Mouse (Mus musculus) neural tube, embryonic 10.5 days (tissue): ENCODE measurements around the gene Tmem184b.

Experiments
- DNase-seq: peaks from one replicate; pipeline ENCODE4 v3.0.0-alpha.2; 2017; ENCODE audit warnings: low spot score; ENCODE audit errors: extremely low spot score

Gene Tmem184b

GRCm38 (mm10) chr15:79430461-79431000 lies 27.2 kb upstream of the Tmem184b start:
- no peak for DNase-seq

DNA sequence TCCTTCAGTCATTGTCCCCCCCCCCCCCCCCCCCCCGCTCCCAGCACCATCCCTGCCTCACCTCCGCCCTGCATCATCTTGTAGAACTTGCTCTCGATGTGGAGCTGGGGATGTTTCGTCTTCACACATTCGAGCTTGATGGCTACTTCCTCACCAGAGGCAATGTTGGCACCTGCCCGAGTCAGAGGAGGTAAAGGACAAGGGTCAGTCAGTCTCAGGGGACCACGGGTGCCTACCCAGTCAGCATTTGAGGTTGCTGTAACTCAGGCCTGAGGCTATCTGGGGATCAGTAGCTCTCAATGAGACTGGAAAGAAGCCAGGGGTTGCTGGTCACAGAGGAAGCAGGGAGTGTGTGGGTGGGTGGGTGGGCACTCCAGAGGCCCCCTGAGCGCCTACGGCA lies 26.6 kb upstream of the Tmem184b start:
- DNase-seq: no peak

DNA sequence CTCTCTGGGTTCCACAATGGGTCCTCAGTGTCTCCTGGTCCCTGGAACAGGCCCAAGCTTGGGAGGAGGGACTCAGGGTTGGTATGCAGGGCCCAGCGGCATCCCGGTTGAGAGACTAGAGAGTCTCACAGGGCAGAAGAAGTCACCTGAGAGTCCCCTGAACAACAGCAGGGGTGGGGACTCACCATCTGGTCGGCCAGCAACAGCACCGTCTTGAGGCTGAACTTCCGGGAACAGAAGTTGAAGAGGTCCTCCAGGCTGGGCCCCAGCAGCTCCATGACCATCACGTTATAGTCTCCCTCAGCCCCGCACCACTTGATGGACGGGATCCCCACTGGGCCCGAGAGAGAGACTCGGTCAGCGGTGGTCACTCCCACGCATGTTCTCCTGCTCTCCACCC lies 26.2 kb upstream of the Tmem184b start:
- DNase-seq: no peak

- DNase-seq: no peak
Measured at GRCm38 (mm10) chr15:79428616-79429015, 25.2 kb upstream of the Tmem184b start.

DNA sequence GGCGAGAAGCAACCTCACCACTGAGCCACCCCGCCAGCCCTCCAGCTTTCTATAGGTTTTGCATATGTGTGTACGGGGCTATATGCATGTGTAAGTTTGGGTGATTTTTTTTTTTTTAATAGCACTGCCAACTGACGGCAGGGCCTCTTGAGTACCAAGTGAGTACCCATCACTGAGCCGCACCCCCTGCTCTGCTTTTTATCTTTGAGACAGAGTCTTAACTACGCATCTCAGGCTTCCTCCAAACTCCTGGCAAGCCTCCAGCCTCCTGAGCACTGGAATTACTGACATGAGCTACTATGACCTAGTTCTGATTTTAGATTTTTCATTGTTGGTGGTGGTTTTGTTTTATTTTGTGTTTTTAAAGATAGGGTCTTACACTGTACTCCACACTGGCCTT lies 24.1 kb upstream of the Tmem184b start:
- DNase-seq: no peak

DNA sequence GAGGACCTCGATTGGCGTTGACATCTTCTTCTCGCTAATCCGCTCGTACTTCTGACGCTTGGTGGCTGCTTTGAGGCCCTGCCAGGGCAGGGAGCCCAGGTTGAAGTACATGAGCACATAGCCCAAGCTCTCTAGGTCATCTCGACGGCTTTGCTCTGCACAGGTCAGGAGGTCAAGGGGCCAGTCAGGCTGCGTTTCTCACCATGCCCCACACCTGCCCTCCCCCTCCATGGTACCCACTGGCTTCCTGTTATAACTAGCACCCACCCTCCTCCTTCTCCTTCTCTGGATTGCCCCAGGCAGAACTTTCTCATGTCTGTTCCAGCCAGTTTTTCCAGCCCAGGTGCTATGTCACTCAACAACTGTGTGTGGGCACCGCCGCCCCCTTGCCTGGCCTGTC lies 22.1 kb upstream of the Tmem184b start:
- DNase-seq: no peak

DNA sequence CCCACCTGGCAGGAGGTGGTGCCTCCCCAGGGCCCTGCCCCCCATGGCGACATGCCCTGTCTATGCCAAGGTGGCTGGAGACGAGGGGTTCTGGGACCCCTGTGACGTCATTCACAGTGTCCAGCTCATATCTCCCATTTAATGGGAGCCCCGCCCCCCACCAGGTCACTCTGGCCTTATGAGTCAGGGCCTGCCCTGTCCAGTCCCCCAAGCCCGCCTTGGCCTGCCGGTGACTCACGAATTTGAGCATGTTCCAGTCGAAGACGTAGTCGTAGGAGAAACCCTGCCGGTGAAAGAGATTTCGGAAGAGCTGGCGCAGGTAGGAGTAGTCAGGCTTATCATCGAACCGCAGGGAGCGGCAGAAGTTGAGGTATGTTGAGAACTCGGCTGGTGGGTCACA lies 21.2 kb upstream of the Tmem184b start:
- DNase-seq: no peak

DNA sequence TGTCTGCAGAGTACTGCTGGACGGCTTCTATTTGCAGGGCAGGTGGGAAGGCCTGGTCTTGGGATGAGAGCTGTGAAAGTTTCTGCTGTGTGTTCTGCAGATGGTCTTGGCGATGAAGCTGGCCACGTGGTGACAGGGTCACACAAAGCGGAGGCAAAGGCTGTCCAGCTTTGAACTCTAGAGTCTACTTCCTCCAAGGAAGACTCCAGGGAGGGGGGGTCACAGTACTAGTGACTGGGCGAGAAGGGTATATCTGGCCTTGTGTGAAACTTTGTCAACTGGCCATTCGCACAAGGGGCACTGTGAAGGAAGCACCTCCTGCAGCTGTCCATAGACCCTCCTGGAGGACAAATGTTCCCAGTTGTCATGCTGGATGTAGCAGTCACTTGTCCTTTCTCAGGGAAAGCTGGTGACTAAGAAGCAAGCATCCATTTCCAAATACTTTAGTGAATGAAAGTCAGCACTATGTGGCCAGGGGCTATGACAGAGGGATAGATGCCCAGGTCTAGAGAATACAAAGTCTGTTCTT lies 19.4 kb upstream of the Tmem184b start:
- DNase-seq: no peak

DNA sequence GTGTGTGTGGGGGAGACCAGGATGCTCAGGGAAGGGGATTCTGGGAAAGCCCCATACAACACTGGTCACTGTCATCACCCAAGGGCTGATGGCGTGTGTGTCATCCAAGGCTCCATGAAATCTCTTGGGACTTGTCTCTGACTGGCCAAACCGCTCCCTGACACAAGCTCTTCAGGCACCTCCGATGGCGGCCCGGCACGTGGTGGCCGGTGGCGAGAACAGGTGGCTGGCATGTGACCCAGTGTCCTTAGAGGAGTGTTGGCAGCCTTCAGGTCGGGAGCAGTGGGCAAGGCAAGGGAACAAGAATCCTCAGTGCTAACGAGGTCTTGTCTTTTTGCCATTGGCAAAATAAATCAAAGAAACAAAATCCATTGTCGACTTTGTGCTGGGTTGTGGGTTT lies 15.3 kb upstream of the Tmem184b start:
- no peak for DNase-seq

- no peak for DNase-seq
Measured at GRCm38 (mm10) chr15:79418265-79418664, 14.9 kb upstream of the Tmem184b start.

DNA sequence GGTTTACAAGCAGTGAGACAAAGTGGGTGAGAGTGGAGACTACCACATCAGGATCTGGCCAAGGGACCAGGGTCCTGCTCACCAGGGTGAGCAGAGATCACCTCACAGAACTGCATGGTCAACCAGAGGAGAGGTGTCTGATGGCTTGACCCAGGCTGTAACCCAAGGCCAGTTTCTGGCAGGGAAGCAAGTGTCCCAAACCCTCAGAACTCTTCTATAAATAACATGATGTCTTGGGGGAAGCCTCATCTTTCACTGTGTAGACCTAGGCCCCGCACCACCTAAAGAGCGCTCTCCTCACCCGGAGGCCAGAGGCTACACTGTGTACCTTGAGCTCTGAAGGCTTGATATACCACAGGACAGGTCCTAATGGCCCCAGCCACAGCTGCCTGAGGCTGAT lies 14.0 kb upstream of the Tmem184b start:
- DNase-seq: no peak

DNA sequence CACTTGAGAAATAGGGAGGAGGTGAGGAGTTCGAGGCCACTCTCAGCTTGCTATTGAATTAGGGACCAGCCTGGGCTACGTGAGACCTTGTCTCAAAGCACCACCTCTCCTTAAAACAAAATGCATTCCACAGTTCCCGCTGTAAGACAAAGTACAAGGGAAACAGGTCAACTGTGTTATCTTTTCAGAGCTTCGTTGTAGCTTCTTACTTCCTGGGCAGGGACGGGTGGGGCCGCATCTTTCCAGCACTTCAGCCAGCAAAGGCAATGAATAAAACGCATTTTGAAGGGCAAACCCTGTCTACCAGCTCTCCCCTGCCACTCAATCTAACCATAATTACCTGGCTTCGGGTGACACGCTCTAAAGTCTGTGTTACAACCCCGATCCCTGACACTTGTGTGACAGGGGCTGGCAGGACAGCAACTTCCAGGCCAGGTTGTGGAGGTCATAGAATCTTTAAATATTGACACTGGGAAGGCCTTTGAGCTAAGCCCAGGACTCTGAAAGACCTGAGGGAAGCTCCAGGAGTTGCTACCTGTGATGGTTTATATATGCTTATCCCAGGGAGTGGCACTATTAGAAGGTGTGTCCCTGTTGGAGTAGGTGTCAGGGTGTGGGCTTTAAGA lies 13.2 kb upstream of the Tmem184b start:
- no peak for DNase-seq

GRCm38 (mm10) chr15:79414513-79414912 lies 11.1 kb upstream of the Tmem184b start:
- DNase-seq: no peak

GRCm38 (mm10) chr15:79413802-79414201 lies 10.4 kb upstream of the Tmem184b start:
- no peak for DNase-seq

DNA sequence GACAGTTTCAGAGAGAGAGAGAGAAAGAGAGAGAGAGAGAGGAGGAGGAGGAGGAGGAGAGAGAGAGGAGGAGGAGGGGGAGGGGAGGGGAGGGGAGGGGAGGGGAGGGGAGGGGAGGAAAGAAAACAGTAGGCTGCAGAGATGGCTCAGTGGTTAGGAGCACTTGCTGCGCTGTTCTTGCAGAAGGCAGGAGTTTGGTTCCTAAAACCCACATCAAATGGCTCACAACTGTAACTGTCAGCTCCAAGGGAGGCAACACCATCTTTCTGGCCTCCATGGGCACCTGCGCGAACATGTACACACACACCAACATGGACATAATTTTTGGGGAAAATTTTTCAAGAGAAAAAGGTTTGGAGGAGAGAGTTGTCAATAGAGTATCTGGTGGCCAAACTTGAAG lies 9.8 kb upstream of the Tmem184b start:
- DNase-seq: no peak

DNA sequence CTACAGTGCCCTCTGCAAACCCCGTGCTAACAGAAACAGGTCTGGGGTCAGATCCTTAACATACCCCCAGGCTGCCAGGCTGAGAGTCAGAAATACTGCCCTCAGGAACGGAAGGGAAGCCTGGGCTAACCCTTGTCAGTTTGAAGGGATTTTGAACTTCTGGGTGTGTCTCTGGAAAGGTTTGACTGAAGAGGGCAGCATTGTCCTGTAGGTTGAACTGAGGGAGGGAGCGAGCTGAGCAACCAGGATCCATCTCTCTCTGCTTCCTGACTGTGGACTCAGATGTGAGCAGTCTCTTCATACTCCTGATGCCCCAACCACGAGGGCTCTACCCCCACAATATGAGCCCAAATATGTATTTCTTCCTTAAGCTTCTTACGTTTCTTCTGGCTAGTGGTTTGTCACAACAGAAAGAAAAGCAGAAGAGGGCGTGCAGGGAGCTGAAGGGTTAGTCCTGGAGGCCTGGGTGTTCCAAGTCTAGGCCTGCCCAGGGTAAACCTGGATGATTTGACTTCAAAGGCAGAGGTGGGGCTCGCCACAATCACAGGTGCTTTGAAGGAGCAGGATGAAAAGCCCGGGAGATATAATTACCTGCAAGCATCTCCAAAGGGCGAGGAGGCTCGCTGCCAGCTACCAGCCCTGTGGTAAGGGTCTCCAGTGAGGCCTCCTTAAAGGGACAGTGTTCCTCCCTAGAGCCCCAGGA lies 8.1 kb upstream of the Tmem184b start:
- DNase-seq: no peak

DNA sequence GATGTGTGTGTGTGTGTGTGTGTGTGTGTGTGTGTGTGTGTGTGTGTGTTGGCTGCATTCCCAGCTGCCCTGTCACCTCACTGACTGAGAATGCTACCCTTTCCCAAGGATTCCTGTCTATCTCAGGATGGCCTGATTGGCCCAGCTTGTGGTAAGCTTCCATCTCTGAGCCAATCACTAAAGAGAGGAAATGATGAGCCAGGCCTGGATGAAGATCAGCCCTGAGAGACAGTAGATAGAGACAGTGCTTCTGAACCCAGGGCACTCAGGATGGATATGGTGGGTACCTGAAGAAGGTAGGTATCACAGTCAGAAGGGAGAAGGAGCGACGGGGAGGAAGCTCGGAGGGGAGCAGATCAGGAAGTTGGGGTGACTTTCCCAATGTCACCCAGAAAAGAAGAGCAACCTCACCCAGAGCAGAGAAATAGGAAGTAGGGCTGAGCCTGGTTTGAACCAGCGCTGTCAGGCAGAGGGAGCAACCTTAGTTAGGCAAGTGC lies 5.8 kb upstream of the Tmem184b start:
- no peak for DNase-seq

- DNase-seq: no peak
Measured at GRCm38 (mm10) chr15:79406564-79406963, 3.2 kb upstream of the Tmem184b start.

DNA sequence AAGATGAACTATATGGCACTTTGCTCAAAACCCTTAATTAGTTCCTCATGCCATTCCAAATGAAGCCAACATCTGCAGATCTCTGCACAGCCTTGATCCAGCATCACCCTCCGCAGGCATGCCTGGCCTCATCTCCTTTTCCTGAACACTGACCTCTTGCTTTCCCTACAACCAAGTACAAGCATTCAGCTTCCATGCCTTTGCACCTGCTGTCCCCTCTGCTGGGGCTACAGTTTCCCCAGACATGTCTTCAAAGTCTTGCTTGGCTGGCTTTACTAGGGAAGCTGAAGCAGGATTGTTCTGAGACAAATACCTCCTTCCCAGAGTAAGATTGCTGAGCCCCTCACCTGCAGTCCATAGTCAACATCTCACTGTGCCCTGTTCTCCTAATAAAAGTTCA lies 908 bp upstream of the Tmem184b start:
- DNase-seq: no peak

GRCm38 (mm10) chr15:79403763-79404210 lies 418 bp upstream of the Tmem184b start:
- peak; percentile 23 for DNase-seq

- DNase-seq: no peak
Measured at GRCm38 (mm10) chr15:79402176-79402575, 1.2 kb downstream of the Tmem184b start.

GRCm38 (mm10) chr15:79400975-79401365 lies 2.4 kb downstream of the Tmem184b start:
- DNase-seq: no peak
